Mouse (Mus musculus) embryonic facial prominence, embryonic 14.5 days (tissue): ENCODE measurements around the gene Asl. TPM values are rescaled to one million over a fixed set of nuclear protein-coding genes. Genes with fewer than 3 reads are reported as not detected.

Source experiments
- ATAC-seq: fragments of 200-750 bp; cut with Nextera tagmentation; 2 replicates; pipeline ENCODE4 v1.8.0; 2017; ENCODE audit warnings: low read depth, moderate number of reproducible peaks, moderate TSS enrichment
- DNase-seq: peaks from one replicate; pipeline ENCODE4 v3.0.0-alpha.2; 2015; ENCODE audit warnings: low spot score
- H3K27ac ChIP-seq: fragments of 300-500 bp; sonication (generic); replicated peaks from 2 replicates; pipeline ENCODE4 v1.5.1; 2014; ENCODE audit warnings: low read depth, mild to moderate bottlenecking, low read length, moderate library complexity
- H3K27me3 ChIP-seq: fragments of 300-500 bp; sonication (generic); replicated peaks from 2 replicates; pipeline ENCODE4 v1.6.1; 2014; ENCODE audit warnings: low read length; ENCODE audit not compliant: control insufficient read depth, insufficient read depth
- H3K36me3 ChIP-seq: fragments of 300-500 bp; sonication (generic); 2 replicates; pipeline ENCODE4 v1.6.1; 2014; ENCODE audit warnings: low read length, mixed read lengths; ENCODE audit not compliant: control insufficient read depth, insufficient read depth
- H3K4me1 ChIP-seq: fragments of 300-500 bp; sonication (generic); 2 replicates; pipeline ENCODE4 v1.6.1; 2014; ENCODE audit warnings: antibody characterized with exemption, low read length; ENCODE audit not compliant: control insufficient read depth, insufficient read depth
- H3K4me2 ChIP-seq: fragments of 300-500 bp; sonication (generic); 2 replicates; pipeline ENCODE4 v1.6.1; 2014; ENCODE audit warnings: low read depth, mild to moderate bottlenecking, low read length, moderate library complexity, mixed read lengths
- H3K4me3 ChIP-seq: fragments of 300-500 bp; sonication (generic); 2 replicates; pipeline ENCODE4 v1.5.1; 2014; ENCODE audit warnings: low read depth, mild to moderate bottlenecking, low read length
- H3K9ac ChIP-seq: fragments of 300-500 bp; sonication (generic); 2 replicates; pipeline ENCODE4 v1.6.1; 2014; ENCODE audit warnings: low read depth, mild to moderate bottlenecking, low read length, moderate library complexity, mixed read lengths
- H3K9me3 ChIP-seq: fragments of 300-500 bp; sonication (generic); 2 replicates; pipeline ENCODE4 v1.6.1; 2016; ENCODE audit warnings: low read length; ENCODE audit not compliant: control insufficient read depth
- WGBS: fragments of 180-500 bp; shearing (Covaris S2); extraction: QIAGEN DNeasy Blood & Tissue Kit; methylation state at CpG from one replicate; pipeline ENCODE4 v1.1.7; 2014; 5-methylcytosine and 5-hydroxymethylcytosine counted together
- polyA plus RNA-seq: library from polyadenylated mRNA; unstranded; fragments of >200 nt; fragmentation: Nextera tagmentation; extraction: Ambion mirVana; gene quantifications from 2 replicates; pipeline ENCODE4 v1.2.1, GENCODE M21; 2014

Asl gene
- polyA plus RNA-seq, 1 experiment from 2014 or later = 32.1 TPM

DNA sequence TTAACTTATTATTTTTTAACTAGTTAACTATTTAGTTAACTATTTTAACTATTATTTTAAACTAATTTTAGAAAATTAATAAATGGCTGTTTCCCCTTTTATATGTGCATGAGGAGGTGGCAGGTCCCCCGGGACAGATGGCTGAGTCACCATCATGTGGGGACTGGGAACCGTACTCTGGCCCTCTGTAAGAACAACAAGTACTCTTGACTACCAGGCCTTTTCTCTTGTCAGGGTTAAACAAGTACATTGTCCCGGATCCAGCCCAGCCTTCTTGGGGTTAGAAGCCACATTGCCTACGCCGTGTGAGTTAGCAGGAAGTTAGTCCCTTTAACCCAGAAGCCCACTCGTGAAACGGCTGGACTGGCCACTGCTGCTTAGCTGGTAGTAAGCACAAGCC, 34.1 kb downstream of the Asl start:
- H3K36me3 ChIP-seq = peaks cover 6% of the 10 kb centered on the region
- H3K9me3 ChIP-seq = no peaks in the 10 kb centered on the region
- H3K27ac ChIP-seq = no peak overlapping the region
- H3K4me3 ChIP-seq = no peak overlapping the region
- H3K9ac ChIP-seq = no peak overlapping the region
- 88% methylated on average over 7 of the region's 7 CpGs for WGBS
- no peak overlapping the region for H3K4me2 ChIP-seq
- DNase-seq = no peak
- no peaks in the 10 kb centered on the region for H3K27me3 ChIP-seq
- no peak for ATAC-seq
- H3K4me1 ChIP-seq = no peaks in the 10 kb centered on the region

DNA sequence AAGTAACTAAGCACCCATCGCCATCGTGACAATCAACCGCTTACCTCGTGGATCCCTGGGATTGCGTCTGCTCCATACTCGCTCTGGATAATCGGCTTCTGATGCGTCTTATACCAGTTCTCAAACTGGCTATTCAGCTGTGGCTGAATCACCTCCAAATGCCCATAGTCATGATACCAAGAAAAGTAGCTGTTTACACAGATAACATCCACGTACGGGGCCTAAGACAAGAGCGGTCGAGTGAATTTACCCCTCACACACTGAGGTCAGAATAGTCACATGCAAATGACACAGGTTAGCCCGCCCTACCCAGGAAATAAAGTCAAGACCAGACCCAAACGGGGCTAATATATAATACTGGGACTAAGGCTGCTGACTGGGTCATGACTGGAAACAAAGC, 35.7 kb downstream of the Asl start:
- 93% methylated on average over 14 of the region's 14 CpGs for WGBS
- Histone ChIP-seq H3K4me3 (no peak overlapping the region), H3K9ac (no peak overlapping the region), H3K27ac (no peak overlapping the region), H3K9me3 (no peaks in the 10 kb centered on the region), H3K4me1 (no peaks in the 10 kb centered on the region), H3K36me3 (peaks cover 7% of the 10 kb centered on the region), H3K4me2 (no peak overlapping the region), H3K27me3 (no peaks in the 10 kb centered on the region)
- DNase-seq (no peak), ATAC-seq (no peak)

DNA sequence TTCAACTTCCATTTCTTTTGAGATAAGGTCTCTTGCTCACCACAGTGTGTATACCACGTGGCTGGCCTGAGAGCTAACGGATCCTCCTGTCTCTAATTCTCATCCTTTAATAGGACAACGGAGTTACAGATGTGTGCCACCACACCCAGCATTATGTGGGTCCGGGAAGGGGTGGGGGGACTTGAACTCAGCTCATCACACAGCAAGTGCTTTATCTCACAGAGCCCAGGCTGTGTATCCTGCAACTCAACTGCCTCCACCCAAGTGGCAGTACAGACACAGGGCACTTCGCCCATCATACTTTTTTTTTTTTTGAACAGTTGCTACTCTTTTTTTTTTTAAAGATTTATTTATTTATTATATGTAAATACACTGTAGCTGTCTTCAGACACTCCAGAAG, 37.1 kb downstream of the Asl start:
- Histone ChIP-seq H3K36me3 (peaks cover 11% of the 10 kb centered on the region), H3K4me2 (no peak overlapping the region), H3K9ac (no peak overlapping the region), H3K27me3 (no peaks in the 10 kb centered on the region), H3K9me3 (no peaks in the 10 kb centered on the region), H3K4me1 (no peaks in the 10 kb centered on the region), H3K27ac (no peak overlapping the region), H3K4me3 (no peak overlapping the region)
- no peak for ATAC-seq
- 90% methylated on average over 5 of the region's 5 CpGs for WGBS
- DNase-seq = no peak

DNA sequence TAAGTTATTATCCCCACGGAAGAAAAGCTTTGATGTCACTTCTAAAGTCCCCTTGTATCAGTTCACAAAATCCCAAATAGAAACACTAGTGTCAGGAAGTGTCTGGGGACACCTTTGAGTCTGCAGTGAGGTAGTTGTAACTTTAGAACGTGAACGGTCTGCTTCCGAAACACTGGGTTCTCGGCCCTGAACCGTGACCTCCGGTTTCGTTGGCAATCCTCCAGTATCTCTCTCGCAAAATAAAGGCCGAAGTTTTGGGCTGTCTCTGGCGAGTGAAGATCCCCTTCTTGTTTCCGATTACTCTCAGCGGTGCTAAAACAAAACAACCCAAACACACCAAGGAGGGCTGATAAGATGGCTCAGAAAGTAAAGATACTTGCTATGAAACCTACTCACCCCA, 39.7 kb downstream of the Asl start:
- Histone ChIP-seq H3K4me3 (no peak overlapping the region), H3K4me2 (no peak overlapping the region), H3K9ac (no peak overlapping the region), H3K27me3 (no peaks in the 10 kb centered on the region), H3K27ac (no peak overlapping the region), H3K36me3 (peaks cover 15% of the 10 kb centered on the region), H3K9me3 (no peaks in the 10 kb centered on the region), H3K4me1 (no peaks in the 10 kb centered on the region)
- WGBS = 75% methylated on average over 13 of the region's 13 CpGs
- no peak for ATAC-seq
- no peak for DNase-seq

DNA sequence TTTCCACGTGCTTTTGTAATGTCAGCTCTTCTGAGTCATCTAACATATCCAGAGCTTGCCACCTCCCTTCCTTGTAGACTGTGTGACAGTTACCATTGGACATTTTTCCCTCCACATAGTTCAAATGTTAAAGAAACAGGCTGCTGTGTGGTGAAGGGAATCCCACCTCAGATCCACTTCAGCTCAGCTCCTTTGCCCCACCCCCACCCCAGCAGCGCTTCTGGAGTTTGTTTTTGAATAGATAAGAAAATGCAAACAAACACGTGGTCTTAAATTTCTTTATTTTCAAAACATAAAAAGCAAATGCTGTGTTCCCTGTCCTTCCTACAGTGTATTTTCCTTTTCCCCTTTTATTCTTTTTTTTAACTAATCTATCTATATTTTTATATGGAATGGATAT, 48.8 kb downstream of the Asl start:
- Histone ChIP-seq H3K4me2 (no peak overlapping the region), H3K9ac (no peak overlapping the region), H3K4me1 (no peaks in the 10 kb centered on the region), H3K27me3 (no peaks in the 10 kb centered on the region), H3K9me3 (no peaks in the 10 kb centered on the region), H3K4me3 (no peak overlapping the region), H3K27ac (no peak overlapping the region), H3K36me3 (peaks cover 14% of the 10 kb centered on the region; the same call in 1 of the 2 replicates)
- WGBS = 75% methylated on average over 3 of the region's 3 CpGs
- no peak for DNase-seq
- ATAC-seq = no peak

DNA sequence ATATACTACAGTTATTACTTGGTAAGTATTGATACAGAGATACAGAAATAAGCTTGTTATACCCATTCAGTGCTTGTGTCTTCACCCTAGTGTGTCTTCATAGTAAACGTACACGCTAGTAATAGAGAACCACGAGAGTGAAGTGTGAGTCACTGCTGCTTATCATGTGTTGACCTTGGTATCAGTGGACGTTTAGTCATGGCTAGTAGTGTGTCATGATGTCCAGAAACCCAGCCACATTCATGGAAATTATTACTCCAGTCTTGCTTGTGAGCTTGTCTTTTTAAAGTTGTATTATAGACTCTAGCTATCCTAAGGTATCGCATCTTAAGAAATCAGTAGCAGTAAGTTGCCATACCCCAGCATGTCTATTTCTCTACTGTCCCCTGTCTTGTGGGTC, 50.4 kb downstream of the Asl start:
- H3K9ac ChIP-seq = no peak overlapping the region
- DNase-seq = no peak
- no peak overlapping the region for H3K4me2 ChIP-seq

DNA sequence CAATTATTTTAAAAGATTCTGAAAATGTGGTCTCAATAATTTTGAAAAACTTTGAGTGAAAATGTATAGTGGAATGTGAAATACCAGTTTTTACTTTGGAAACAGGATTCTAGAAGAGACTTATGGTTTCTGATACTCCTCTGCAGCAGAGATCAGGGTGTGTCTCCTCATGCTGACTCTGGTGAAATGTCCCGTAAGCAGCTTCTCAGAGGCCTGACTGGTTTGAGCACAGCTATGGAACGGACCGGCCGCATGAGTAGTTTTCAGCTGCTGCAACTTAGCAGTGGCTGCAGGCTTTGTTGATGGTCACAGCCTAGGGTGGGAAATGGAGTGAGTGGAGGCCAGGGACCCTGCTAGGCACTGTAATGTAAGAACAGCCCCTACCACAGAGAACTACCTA, 51.3 kb downstream of the Asl start:
- no peak overlapping the region for H3K4me2 ChIP-seq
- DNase-seq = no peak

More for the DNA sequence above, 50.4 kb downstream of the Asl start:
- Histone ChIP-seq H3K4me3 (no peak overlapping the region), H3K27me3 (no peaks in the 10 kb centered on the region), H3K4me1 (no peaks in the 10 kb centered on the region), H3K9me3 (no peaks in the 10 kb centered on the region), H3K27ac (no peak overlapping the region), H3K36me3 (peaks cover 8% of the 10 kb centered on the region; the same call in 1 of the 2 replicates)
- WGBS = 88% methylated on average over 5 of the region's 5 CpGs
- no peak for ATAC-seq

DNA sequence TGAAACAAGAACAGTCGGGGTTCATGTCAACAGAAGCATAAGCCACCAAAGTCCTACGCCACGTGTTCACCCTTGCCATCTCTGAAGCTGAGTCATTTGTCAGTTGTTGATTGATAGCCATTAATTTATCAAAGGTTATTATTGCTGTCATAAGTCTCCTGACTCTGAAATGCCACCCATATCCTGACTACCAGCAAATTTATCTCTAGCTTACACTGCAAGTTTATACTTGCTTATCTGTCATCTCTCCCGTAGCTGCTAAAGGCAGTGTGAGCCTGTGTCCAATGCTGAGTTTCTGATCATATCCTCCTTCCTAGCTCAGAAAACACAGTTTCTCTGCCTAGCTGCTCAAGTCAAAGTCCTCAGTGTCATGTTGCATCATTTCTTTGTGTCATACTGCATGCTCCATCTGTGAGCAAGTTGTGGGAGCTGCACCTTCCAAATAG, 54.2 kb downstream of the Asl start:
- Histone ChIP-seq H3K9ac (no peak overlapping the region), H3K36me3 (peaks cover 12% of the 10 kb centered on the region; the same call in 1 of the 2 replicates), H3K9me3 (no peaks in the 10 kb centered on the region), H3K4me3 (no peak overlapping the region), H3K4me2 (no peak overlapping the region), H3K4me1 (no peaks in the 10 kb centered on the region), H3K27ac (no peak overlapping the region), H3K27me3 (no peaks in the 10 kb centered on the region)
- DNase-seq (no peak), ATAC-seq (no peak)
- 85% methylated on average over 4 of the region's 4 CpGs for WGBS

More for the DNA sequence above, 51.3 kb downstream of the Asl start:
- Histone ChIP-seq H3K9ac (no peak overlapping the region), H3K27ac (no peak overlapping the region), H3K36me3 (no peaks in the 10 kb centered on the region; the same call in 1 of the 2 replicates), H3K9me3 (no peaks in the 10 kb centered on the region), H3K4me3 (no peak overlapping the region), H3K27me3 (no peaks in the 10 kb centered on the region), H3K4me1 (no peaks in the 10 kb centered on the region)
- ATAC-seq = no peak
- WGBS = 88% methylated on average over 4 of the region's 4 CpGs

DNA sequence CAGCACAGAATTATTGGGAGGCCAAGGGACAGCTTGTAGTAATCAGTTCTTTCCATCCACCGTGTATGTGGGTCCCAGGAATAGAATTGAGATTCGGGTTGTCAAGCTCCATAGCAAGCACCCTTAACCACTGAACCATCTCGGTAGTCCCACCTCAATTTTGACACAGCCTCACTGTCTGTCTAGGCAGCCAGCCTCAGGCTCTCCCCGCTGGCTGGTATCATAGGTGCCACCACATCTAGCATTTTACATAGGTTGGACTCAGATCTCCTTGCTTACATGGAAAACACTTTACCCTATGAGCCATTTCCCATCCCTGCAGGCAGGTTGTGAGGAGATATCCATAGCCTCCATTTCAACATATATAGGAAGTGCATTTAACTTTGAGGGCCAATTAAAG, 54.7 kb downstream of the Asl start:
- no peak for ATAC-seq
- no peak overlapping the region for H3K4me3 ChIP-seq
- H3K27ac ChIP-seq = no peak overlapping the region
- no peaks in the 10 kb centered on the region for H3K9me3 ChIP-seq
- 91% methylated on average over 4 of the region's 4 CpGs for WGBS
- no peak overlapping the region for H3K4me2 ChIP-seq
- peaks cover 12% of the 10 kb centered on the region; the same call in 1 of the 2 replicates for H3K36me3 ChIP-seq
- no peaks in the 10 kb centered on the region for H3K27me3 ChIP-seq
- no peak for DNase-seq
- no peaks in the 10 kb centered on the region for H3K4me1 ChIP-seq
- no peak overlapping the region for H3K9ac ChIP-seq
